Mouse (Mus musculus): ENCODE measurements at regions not wholly inside any gene's neighbourhood (a gene's known extent, or its start where the extent isn't known, plus 50 kb on each side); places are given as distances from the start of the nearest gene placed in this dataset.

DNA sequence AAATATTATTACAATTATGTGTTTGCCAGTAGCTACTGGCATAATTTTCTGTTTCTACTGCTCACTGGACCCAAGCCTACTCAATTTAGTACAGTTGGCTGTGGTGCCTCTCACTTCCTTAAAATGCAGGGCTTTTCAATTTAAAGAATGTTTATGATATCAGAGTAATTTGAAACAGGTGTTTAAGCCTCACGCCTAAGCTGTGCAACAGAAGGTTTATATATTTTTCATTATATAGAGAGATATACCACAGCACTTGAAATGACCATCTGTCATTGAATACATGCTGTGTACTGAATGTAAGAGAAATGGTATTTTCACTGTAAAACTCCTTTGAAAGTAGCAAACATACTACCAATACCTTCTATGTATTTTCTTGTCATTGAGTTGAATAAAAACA, 376.8 kb downstream of the Otol1 start:
- no peak overlapping the region for H3K4me3 ChIP-seq
- ATAC-seq (ENCODE audit: low FRiP score) = no peak
- H3K9ac ChIP-seq = no peak overlapping the region
- H3K9me3 ChIP-seq (replicated peaks) = no peaks in the 10 kb centered on the region
- H3K36me3 ChIP-seq = no peaks in the 10 kb centered on the region
- H3K4me1 ChIP-seq = no peaks in the 10 kb centered on the region
- H3K4me2 ChIP-seq (replicated peaks) = no peak overlapping the region
- 68% methylated on average over 1 of the region's 1 CpGs for WGBS
- H3K27ac ChIP-seq = no peak overlapping the region
- no peaks in the 10 kb centered on the region for H3K27me3 ChIP-seq

DNA sequence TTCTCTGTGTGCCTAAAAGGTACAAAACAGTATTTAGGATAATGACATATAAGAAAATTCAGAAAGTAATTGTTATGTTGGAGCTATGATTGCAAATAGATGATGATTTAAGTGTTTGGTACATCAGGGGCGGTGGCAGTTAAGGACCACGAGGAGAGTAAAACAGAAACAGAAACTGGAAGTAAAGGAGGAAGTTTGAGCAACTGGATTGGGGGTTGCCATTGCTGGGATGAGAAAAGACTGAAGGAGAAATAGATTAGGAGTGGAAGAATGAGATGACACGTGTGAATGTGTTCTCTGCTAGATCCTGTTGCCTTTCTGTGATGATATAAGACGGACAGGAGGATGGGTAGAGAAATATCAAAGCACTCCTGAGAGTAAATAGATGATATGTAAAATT, 378.5 kb downstream of the Otol1 start:
- 78% methylated on average over 4 of the region's 4 CpGs for WGBS
- H3K4me2 ChIP-seq (replicated peaks) = no peak overlapping the region
- no peak for ATAC-seq (ENCODE audit: low FRiP score)
- no peaks in the 10 kb centered on the region for H3K4me1 ChIP-seq
- H3K36me3 ChIP-seq = no peaks in the 10 kb centered on the region
- no peaks in the 10 kb centered on the region for H3K9me3 ChIP-seq (replicated peaks)
- no peaks in the 10 kb centered on the region for H3K27me3 ChIP-seq
- no peak overlapping the region for H3K27ac ChIP-seq
- no peak overlapping the region for H3K4me3 ChIP-seq
- H3K9ac ChIP-seq = no peak overlapping the region

DNA sequence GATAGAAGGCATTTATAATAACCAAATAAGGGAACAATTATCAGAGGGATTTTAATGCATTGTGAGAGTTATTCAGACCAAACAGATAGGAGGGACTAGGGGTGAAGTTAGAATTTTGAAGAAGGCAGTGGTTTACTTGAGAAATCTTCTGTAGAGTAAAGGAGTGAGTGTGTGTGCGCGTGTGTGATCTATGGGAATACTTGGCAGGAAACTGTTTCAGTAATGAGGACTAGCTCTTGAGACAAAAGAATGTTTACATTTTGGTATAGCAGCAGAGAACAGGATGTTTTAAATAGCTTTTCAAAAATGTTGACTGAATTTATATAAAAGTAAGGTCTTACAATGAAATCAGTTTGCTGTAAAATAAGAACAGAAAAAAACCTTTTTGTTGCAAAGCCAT, 393.8 kb downstream of the Otol1 start:
- no peaks in the 10 kb centered on the region for H3K27me3 ChIP-seq
- H3K27ac ChIP-seq = no peak overlapping the region
- no peak overlapping the region for H3K4me3 ChIP-seq
- WGBS = 77% methylated on average over 2 of the region's 2 CpGs
- H3K4me1 ChIP-seq = no peaks in the 10 kb centered on the region
- no peaks in the 10 kb centered on the region for H3K9me3 ChIP-seq (replicated peaks)
- H3K36me3 ChIP-seq = no peaks in the 10 kb centered on the region
- ATAC-seq (ENCODE audit: low FRiP score) = no peak
- H3K4me2 ChIP-seq (replicated peaks) = no peak overlapping the region
- H3K9ac ChIP-seq = no peak overlapping the region

DNA sequence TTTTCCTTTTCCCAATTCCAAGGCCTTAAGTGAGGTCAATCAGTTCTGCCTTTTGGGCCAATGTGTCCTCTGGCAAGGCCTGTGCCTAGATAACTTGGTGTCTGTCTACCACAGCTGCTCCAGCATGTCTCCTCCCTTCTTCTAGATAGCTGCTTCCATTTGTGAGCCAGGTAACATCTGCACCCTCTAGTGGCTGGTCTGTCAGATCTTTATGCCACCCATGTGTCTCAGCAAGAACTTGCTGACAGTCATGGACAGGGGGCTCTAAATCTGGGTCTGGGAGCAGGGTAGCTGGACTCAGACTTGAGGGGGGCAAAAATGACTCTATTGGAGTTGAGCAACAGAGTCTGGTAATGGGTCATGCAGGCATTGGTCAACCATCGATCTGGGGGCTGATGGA, 399.2 kb downstream of the Otol1 start:
- no peak for ATAC-seq (ENCODE audit: low FRiP score)
- WGBS = 83% methylated on average over 1 of the region's 1 CpGs

DNA sequence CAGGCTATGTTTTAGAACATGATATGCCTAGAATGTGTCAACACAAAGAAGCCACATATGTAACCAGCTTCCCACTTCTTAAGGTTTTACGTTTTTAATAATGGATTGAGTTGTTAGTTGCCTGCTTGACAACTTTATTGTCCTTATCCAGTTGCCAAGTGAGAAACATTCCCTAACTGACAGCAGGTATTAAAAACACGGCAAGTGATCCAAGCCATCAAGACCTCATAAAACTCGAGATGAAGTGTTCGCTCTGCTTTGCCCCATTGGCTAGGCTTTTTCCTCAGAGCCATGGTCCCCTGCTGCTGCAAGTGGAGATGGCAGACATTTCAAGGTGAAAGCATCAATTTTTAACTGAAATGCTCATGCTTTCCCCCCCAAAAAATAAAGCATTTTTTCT, 410.9 kb downstream of the Otol1 start:
- Histone ChIP-seq H3K27ac (no peak overlapping the region), H3K4me1 (no peaks in the 10 kb centered on the region), H3K9ac (no peak overlapping the region), H3K4me2 (replicated peaks) (no peak overlapping the region), H3K9me3 (replicated peaks) (no peaks in the 10 kb centered on the region), H3K27me3 (no peaks in the 10 kb centered on the region), H3K4me3 (no peak overlapping the region), H3K36me3 (no peaks in the 10 kb centered on the region)
- 74% methylated on average over 4 of the region's 4 CpGs for WGBS
- ATAC-seq (ENCODE audit: low FRiP score) = no peak

More for the DNA sequence above, 399.2 kb downstream of the Otol1 start:
- Histone ChIP-seq H3K4me3 (no peak overlapping the region), H3K9ac (no peak overlapping the region), H3K9me3 (replicated peaks) (no peaks in the 10 kb centered on the region), H3K27me3 (no peaks in the 10 kb centered on the region), H3K27ac (no peak overlapping the region), H3K4me2 (replicated peaks) (no peak overlapping the region), H3K36me3 (no peaks in the 10 kb centered on the region), H3K4me1 (no peaks in the 10 kb centered on the region)

DNA sequence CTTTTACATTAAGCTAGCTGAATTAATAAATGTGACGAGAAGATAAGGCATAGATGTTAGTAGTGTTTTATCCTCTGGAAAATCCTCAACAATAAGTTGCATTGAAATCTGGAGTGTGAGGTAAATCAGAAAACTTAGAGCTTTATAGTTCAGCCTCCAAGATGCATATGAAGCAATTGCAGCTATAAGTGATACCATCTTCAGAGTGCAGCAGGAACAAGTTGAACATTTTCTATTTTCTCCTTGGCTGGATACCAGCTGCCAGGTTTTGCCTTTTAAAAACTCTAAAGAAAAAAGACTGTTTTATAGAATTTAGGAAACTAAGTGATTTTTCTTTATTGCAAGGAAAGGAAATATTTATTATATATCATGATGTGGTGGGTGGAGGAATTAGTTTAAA, 414.6 kb downstream of the Otol1 start:
- WGBS = 89% methylated on average over 1 of the region's 1 CpGs
- Histone ChIP-seq H3K4me3 (no peak overlapping the region), H3K27me3 (no peaks in the 10 kb centered on the region), H3K36me3 (no peaks in the 10 kb centered on the region), H3K4me1 (no peaks in the 10 kb centered on the region), H3K9ac (no peak overlapping the region), H3K4me2 (replicated peaks) (no peak overlapping the region), H3K9me3 (replicated peaks) (no peaks in the 10 kb centered on the region), H3K27ac (no peak overlapping the region)
- ATAC-seq (ENCODE audit: low FRiP score) = no peak

DNA sequence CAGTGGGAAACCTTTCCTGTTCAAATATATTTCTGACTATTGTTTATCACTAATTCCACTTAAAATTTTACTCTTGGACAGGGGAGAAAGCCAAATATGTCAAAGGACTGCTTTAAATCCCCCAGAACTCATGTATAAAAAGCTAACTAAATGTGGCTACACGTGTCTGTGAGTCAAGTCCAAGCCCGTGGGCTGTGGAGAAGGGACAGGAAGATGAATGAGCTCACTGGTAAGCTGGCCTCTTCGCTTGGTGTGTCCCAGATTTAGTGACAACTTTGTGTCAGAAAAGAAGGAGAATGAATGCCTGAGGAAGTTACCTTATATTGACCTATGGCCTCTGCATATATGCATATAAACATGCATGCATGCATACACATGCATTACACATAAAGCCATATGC, 415.3 kb downstream of the Otol1 start:
- no peak overlapping the region for H3K9ac ChIP-seq
- H3K4me1 ChIP-seq = no peaks in the 10 kb centered on the region
- no peak overlapping the region for H3K4me2 ChIP-seq (replicated peaks)
- no peak overlapping the region for H3K27ac ChIP-seq
- no peaks in the 10 kb centered on the region for H3K36me3 ChIP-seq
- H3K9me3 ChIP-seq (replicated peaks) = no peaks in the 10 kb centered on the region
- H3K4me3 ChIP-seq = no peak overlapping the region
- no peak for ATAC-seq (ENCODE audit: low FRiP score)
- WGBS = 69% methylated on average over 3 of the region's 3 CpGs
- no peaks in the 10 kb centered on the region for H3K27me3 ChIP-seq

DNA sequence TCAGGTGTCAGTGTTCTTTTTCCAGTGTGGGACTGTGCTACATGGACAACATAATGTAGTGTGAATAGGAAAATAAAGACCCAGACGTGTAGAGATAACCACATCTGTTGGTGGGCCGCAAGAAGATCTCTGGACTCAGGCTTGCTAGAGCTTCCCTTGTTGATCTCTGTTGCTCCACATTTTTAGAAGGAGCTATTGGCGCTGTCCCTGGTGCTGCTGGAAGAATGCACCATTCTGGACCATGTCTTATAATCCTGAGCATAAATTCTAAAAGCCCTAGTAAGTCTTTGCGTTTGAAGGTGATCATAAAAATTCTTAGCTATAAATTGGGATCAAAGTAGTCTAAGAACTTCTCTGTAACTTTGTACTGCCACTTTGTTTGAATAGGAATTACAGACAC, 429.3 kb downstream of the Otol1 start:
- Histone ChIP-seq H3K9me3 (replicated peaks) (no peaks in the 10 kb centered on the region), H3K4me1 (no peaks in the 10 kb centered on the region)
- WGBS = 72% methylated on average over 4 of the region's 4 CpGs

DNA sequence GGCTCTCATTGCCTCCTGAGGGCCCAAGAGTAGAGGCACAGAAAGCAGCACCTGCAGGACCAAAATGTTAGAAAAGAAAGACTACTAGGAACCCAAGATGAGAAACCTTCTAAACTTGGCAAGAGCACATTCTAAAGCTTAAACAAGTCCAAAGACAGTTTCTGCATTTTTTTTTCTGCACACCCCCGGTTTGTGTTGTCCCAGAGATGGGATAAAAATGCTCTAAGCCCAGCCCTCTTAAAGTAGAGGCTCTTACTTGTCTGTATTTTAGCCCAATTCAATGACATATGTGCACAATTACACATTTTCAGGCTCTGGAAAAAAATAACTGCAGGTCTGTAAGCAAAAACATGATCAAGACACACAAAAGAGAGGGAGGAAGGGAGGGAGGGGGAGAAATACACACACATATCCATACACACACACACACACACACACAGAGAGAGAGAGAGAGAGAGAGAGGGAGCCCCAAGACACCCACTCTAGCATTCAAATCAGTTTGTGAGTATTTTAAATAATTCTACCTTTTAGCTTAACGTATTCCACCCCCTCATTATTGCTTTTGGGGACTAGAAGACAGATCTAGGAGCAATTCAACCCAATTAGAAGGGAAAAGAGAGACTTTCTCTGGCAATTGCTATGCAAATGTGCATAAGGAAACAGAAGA, 449.9 kb downstream of the Otol1 start:
- no peak overlapping the region for H3K4me3 ChIP-seq
- no peak overlapping the region for H3K27ac ChIP-seq
- no peak overlapping the region for H3K9ac ChIP-seq
- 71% methylated on average over 2 of the region's 2 CpGs for WGBS
- no peak for ATAC-seq (ENCODE audit: low FRiP score)
- no peaks in the 10 kb centered on the region for H3K27me3 ChIP-seq
- H3K36me3 ChIP-seq = no peaks in the 10 kb centered on the region
- H3K4me2 ChIP-seq (replicated peaks) = no peak overlapping the region
- no peaks in the 10 kb centered on the region for H3K4me1 ChIP-seq
- no peaks in the 10 kb centered on the region for H3K9me3 ChIP-seq (replicated peaks)

More for the DNA sequence above, 429.3 kb downstream of the Otol1 start:
- H3K4me2 ChIP-seq (replicated peaks) = no peak overlapping the region
- H3K9ac ChIP-seq = no peak overlapping the region
- H3K4me3 ChIP-seq = no peak overlapping the region
- ATAC-seq (ENCODE audit: low FRiP score) = no peak
- no peaks in the 10 kb centered on the region for H3K36me3 ChIP-seq
- H3K27me3 ChIP-seq = no peaks in the 10 kb centered on the region
- no peak overlapping the region for H3K27ac ChIP-seq

DNA sequence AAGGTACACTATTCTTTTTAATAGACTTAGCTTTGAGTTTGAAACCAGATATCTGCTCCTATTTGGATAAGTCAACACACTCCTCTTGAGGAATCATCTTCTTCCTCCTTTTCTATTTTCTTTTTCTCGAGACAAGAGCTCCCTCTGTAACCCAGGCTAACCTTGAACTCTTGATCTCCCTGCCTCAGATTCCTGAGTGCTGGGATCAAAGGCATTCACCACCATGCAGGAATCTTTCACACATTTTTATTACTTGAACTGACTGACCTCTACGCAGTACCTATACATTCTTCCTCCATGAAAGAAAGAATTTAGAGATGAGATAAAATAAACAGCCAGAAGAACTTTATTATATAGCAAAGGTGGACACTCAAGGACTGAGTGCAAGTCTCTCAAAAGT, 453.4 kb downstream of the Otol1 start:
- no peaks in the 10 kb centered on the region for H3K27me3 ChIP-seq
- ATAC-seq (ENCODE audit: low FRiP score) = no peak

DNA sequence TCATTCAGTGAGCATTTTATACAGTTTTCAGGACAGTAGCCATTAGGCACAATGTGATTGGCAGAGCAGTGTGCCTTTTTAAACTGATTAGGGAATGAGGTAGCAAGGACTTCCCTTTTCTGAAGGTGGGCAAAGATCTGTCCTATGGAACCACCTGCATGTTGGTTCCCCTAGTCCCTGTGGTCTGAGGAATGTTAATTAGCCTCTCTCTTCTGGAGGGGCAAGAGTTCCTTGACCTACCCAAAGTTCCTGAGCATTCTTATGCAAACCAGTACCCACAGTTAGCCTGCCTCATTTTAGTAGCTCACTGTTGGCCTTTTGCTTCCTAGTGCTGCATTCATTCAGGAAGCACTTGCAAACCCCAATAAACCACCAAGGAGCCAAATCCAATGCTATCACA, 455.8 kb downstream of the Otol1 start:
- ATAC-seq (ENCODE audit: low FRiP score) = no peak
- Histone ChIP-seq H3K27me3 (no peaks in the 10 kb centered on the region), H3K27ac (no peak overlapping the region), H3K9ac (no peak overlapping the region), H3K4me2 (replicated peaks) (no peak overlapping the region), H3K4me3 (no peak overlapping the region), H3K4me1 (no peaks in the 10 kb centered on the region), H3K9me3 (replicated peaks) (no peaks in the 10 kb centered on the region), H3K36me3 (no peaks in the 10 kb centered on the region)

More for the DNA sequence above, 453.4 kb downstream of the Otol1 start:
- H3K27ac ChIP-seq = no peak overlapping the region
- H3K9me3 ChIP-seq (replicated peaks) = no peaks in the 10 kb centered on the region
- no peak overlapping the region for H3K4me2 ChIP-seq (replicated peaks)
- no peaks in the 10 kb centered on the region for H3K4me1 ChIP-seq
- no peaks in the 10 kb centered on the region for H3K36me3 ChIP-seq
- H3K9ac ChIP-seq = no peak overlapping the region
- 59% methylated on average over 2 of the region's 2 CpGs for WGBS
- H3K4me3 ChIP-seq = no peak overlapping the region

DNA sequence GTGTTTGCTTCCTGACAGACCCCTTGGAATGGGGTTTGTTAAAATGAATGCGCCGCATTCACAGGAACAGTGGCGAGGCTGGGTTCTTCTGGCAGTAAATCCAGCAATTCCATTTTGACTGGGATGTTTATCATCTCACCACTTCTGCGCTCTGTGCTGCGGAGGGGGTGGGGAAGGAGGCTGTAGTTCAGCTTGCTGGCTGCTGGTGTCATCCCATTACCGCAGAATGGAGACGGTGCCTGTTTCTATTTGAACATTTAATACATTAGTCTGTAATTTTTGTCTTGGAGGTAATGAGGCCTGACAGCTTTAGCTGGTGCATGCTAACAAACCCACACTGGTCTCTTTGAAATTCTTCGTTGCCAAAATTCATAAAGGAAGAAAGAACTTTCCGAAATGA, 475.1 kb downstream of the Otol1 start:
- H3K9me3 ChIP-seq (replicated peaks) = no peaks in the 10 kb centered on the region
- no peaks in the 10 kb centered on the region for H3K36me3 ChIP-seq
- H3K4me1 ChIP-seq = no peaks in the 10 kb centered on the region
- 43% methylated on average over 9 of the region's 9 CpGs for WGBS
- no peaks in the 10 kb centered on the region for H3K27me3 ChIP-seq
- H3K4me3 ChIP-seq = no peak overlapping the region
- H3K4me2 ChIP-seq (replicated peaks) = no peak overlapping the region
- 0 out of 2 replicates have a peak overlapping the region, but pooled peaks have one; percentile 31 for H3K27ac ChIP-seq
- ATAC-seq (ENCODE audit: low FRiP score) = peak; percentile 88
- H3K9ac ChIP-seq = no peak overlapping the region

DNA sequence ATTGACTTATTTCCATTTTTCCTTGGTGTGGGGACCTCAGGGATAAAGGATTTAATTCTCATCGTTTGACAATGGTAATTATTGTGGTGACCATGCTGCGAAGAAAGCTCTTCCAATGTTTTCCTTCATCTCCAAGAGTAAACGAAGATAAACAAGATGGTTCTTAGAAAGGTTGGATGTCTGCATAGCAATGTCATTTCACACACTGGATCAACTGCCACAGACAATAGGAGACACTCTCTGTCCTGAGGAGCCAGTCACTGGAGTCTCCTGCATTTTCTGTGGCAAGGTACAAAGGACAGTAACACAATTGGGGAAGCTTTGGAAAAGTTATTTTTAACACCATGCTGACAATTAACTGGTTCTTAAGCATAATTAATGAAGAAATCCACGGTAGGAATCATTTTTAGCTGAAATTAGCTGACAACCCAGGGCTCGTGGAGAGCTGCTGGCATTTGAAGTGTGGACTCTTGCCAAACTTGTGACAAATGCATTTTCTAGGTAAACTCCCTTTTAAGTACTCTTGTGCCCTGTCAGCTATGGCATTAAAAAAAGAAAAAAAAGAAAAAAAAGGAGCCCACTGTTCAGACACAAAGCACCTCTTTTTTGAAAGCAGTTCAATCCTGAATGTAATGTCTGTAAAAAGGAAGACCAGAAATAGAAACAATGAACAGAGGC, 475.8 kb downstream of the Otol1 start:
- no peaks in the 10 kb centered on the region for H3K27me3 ChIP-seq
- H3K36me3 ChIP-seq = no peaks in the 10 kb centered on the region
- no peak overlapping the region for H3K4me3 ChIP-seq
- no peaks in the 10 kb centered on the region for H3K9me3 ChIP-seq (replicated peaks)
- 0 out of 2 replicates have a peak overlapping the region, but pooled peaks have one; percentile 3 for H3K27ac ChIP-seq
- ATAC-seq (ENCODE audit: low FRiP score) = peak; percentile 57; the same call in 1 of the 2 replicates
- H3K9ac ChIP-seq = no peak overlapping the region
- H3K4me2 ChIP-seq (replicated peaks) = no peak overlapping the region
- H3K4me1 ChIP-seq = no peaks in the 10 kb centered on the region
- 56% methylated on average over 5 of the region's 5 CpGs for WGBS

Measured in hindbrain, embryonic 12.5 days (tissue).